Mouse (Mus musculus) T-helper 1 cell (primary cell): Measurements from ENCODE around the gene Clcnka.

ENCODE experiments used
- in situ Hi-C: fragments of 300-600 bp; cut with MboI, MseI; formaldehyde crosslinking; loops from one replicate; pipeline ENCODE4 v1.15.1; 2025; ENCODE audit warnings: high pct_unique_total_duplicates

The Clcnka gene

GRCm38 (mm10) chr4:141422841-141423240 is 24.3 kb upstream of the Clcnka start:
- in situ Hi-C loops, result loop anchor here (10.0 kb wide), 1 partner anchor 718 kb away; the partner anchor contains the start of gene Rcc2

- in situ Hi-C loops, result loop anchor here (10.0 kb wide), 1 partner anchor 717 kb away; the partner anchor contains the start of gene Rcc2
Observed at GRCm38 (mm10) chr4:141421423-141421822, 22.9 kb upstream of the Clcnka start.

- in situ Hi-C loops, result loop anchor here (10.0 kb wide), 1 partner anchor 716 kb away; the partner anchor contains the start of gene Rcc2
Observed at GRCm38 (mm10) chr4:141420886-141421285, 22.4 kb upstream of the Clcnka start.

- in situ Hi-C loops, result loop anchor here (10.0 kb wide), 1 partner anchor 716 kb away; the partner anchor contains the start of gene Rcc2
Observed at GRCm38 (mm10) chr4:141420192-141420829, 21.8 kb upstream of the Clcnka start, which contains the start of gene Hspb7. TSS of gene Hspb7 (plus strand) at chr4:141420779.

GRCm38 (mm10) chr4:141419398-141420191 is 21.1 kb upstream of the Clcnka start:
- in situ Hi-C loops, result loop anchor here (10.0 kb wide), 1 partner anchor 715 kb away; the partner anchor contains the start of gene Rcc2

GRCm38 (mm10) chr4:141415924-141416323 is 17.4 kb upstream of the Clcnka start, which contains the start of gene Clcnkb:
TSS of gene Clcnkb (minus strand) at chr4:141416014.
- in situ Hi-C loops, result no loop called here

GRCm38 (mm10) chr4:141411430-141411992 is 13.0 kb upstream of the Clcnka start:
- in situ Hi-C loops, result no loop called here

GRCm38 (mm10) chr4:141408577-141408976 is 10.1 kb upstream of the Clcnka start:
- in situ Hi-C loops, result loop anchor here (5.0 kb wide), 1 partner anchor 149 kb away; no protein-coding TSS in a partner anchor

GRCm38 (mm10) chr4:141406516-141407299 is 8.2 kb upstream of the Clcnka start:
- in situ Hi-C loops, result loop anchor here (5.0 kb wide), 1 partner anchor 151 kb away; no protein-coding TSS in a partner anchor

- in situ Hi-C loops, result loop anchor here (5.0 kb wide), 1 partner anchor 152 kb away; no protein-coding TSS in a partner anchor
Observed at GRCm38 (mm10) chr4:141405314-141405622, 6.7 kb upstream of the Clcnka start.

GRCm38 (mm10) chr4:141404518-141405313 is 6.2 kb upstream of the Clcnka start:
- in situ Hi-C loops, result loop anchor here (5.0 kb wide), 1 partner anchor 153 kb away; no protein-coding TSS in a partner anchor

- in situ Hi-C loops, result no loop called here
Observed at GRCm38 (mm10) chr4:141400171-141400570, 1.6 kb upstream of the Clcnka start.

GRCm38 (mm10) chr4:141397861-141398260 is 663 bp downstream of the Clcnka start:
- in situ Hi-C loops, result no loop called here

- in situ Hi-C loops, result no loop called here
Observed at GRCm38 (mm10) chr4:141394751-141395150, 3.8 kb downstream of the Clcnka start.

GRCm38 (mm10) chr4:141391293-141391692 is 7.2 kb downstream of the Clcnka start:
- in situ Hi-C loops, result no loop called here

- in situ Hi-C loops, result no loop called here
Observed at GRCm38 (mm10) chr4:141389366-141390150, 9.0 kb downstream of the Clcnka start.

- in situ Hi-C loops, result no loop called here
Observed at GRCm38 (mm10) chr4:141387933-141388332, 10.6 kb downstream of the Clcnka start.

- in situ Hi-C loops, result no loop called here
Observed at GRCm38 (mm10) chr4:141387093-141387784, 11.3 kb downstream of the Clcnka start.

GRCm38 (mm10) chr4:141386150-141386549 is 12.4 kb downstream of the Clcnka start:
- in situ Hi-C loops, result no loop called here
